Mouse (Mus musculus) neural tube, embryonic 14.5 days (tissue): ENCODE measurements at regions not wholly inside any gene's neighbourhood (a gene's known extent, or its start where the extent isn't known, plus 50 kb on each side); places are given as distances from the start of the nearest gene placed in this dataset.

ENCODE experiments used
- ATAC-seq: fragments of 200-750 bp; cut with Nextera tagmentation; 2 replicates; pipeline ENCODE4 v1.8.0; 2017; ENCODE audit warnings: low read depth, mild to moderate bottlenecking, moderate TSS enrichment, moderate library complexity
- H3K27ac ChIP-seq: fragments of 300-500 bp; sonication (generic); 2 replicates; pipeline ENCODE4 v1.5.1; 2014; ENCODE audit warnings: low read depth, mild to moderate bottlenecking, control low read depth, low read length, moderate library complexity, mixed read lengths
- H3K27me3 ChIP-seq: fragments of 300-500 bp; sonication (generic); 2 replicates; pipeline ENCODE4 v1.6.1; 2014; ENCODE audit warnings: low read length; ENCODE audit not compliant: control insufficient read depth, insufficient read depth
- H3K36me3 ChIP-seq: fragments of 300-500 bp; sonication (generic); 2 replicates; pipeline ENCODE4 v1.6.1; 2014; ENCODE audit warnings: low read length, mixed read lengths; ENCODE audit not compliant: control insufficient read depth, insufficient read depth
- H3K4me1 ChIP-seq: fragments of 300-500 bp; sonication (generic); 2 replicates; pipeline ENCODE4 v1.6.1; 2014; ENCODE audit warnings: low read length; ENCODE audit not compliant: control insufficient read depth, insufficient read depth
- H3K4me2 ChIP-seq: fragments of 300-500 bp; sonication (generic); 2 replicates; pipeline ENCODE4 v1.6.1; 2014; ENCODE audit warnings: mild to moderate bottlenecking, low read depth, low read length, control low read depth
- H3K4me3 ChIP-seq: fragments of 300-500 bp; sonication (generic); 2 replicates; pipeline ENCODE4 v1.5.1; 2014; ENCODE audit warnings: low read depth, low read length, control low read depth, mixed read lengths
- H3K9ac ChIP-seq: fragments of 300-500 bp; sonication (generic); replicated peaks from 2 replicates; pipeline ENCODE4 v1.6.1; 2014; ENCODE audit warnings: low read depth, mild to moderate bottlenecking, control low read depth, low read length, mixed read lengths
- H3K9me3 ChIP-seq: fragments of 300-500 bp; sonication (generic); 2 replicates; pipeline ENCODE4 v1.6.1; 2016; ENCODE audit warnings: low read length; ENCODE audit not compliant: control insufficient read depth
- WGBS: fragments of 180-500 bp; shearing (Covaris S2); extraction: QIAGEN DNeasy Blood & Tissue Kit; methylation state at CpG from one replicate; pipeline ENCODE4 v1.1.7; 2014; 5-methylcytosine and 5-hydroxymethylcytosine counted together

GRCm38 (mm10) chr2:170204768-170205514, 57.0 kb upstream of the Zfp217 start:
- Histone ChIP-seq H3K9me3 (no peaks in the 10 kb centered on the region), H3K9ac (no peak overlapping the region), H3K27me3 (no peaks in the 10 kb centered on the region), H3K27ac (no peak overlapping the region), H3K4me2 (peak overlapping the region; percentile 52), H3K36me3 (no peaks in the 10 kb centered on the region), H3K4me1 (no peaks in the 10 kb centered on the region), H3K4me3 (peak overlapping the region; percentile 17; the same call in 1 of the 2 replicates)
- ATAC-seq = no peak
- WGBS = 36% methylated on average over 10 of the region's 10 CpGs

GRCm38 (mm10) chr2:170203496-170203895, 55.6 kb upstream of the Zfp217 start:
- Histone ChIP-seq H3K36me3 (no peaks in the 10 kb centered on the region), H3K4me1 (no peaks in the 10 kb centered on the region), H3K9ac (no peak overlapping the region), H3K4me3 (no peak overlapping the region), H3K4me2 (no peak overlapping the region), H3K27me3 (no peaks in the 10 kb centered on the region), H3K27ac (no peak overlapping the region), H3K9me3 (no peaks in the 10 kb centered on the region)
- 94% methylated on average over 5 of the region's 5 CpGs for WGBS
- ATAC-seq = no peak

- H3K4me3 ChIP-seq = no peak overlapping the region
- no peak overlapping the region for H3K9ac ChIP-seq
- 66% methylated on average over 10 of the region's 10 CpGs for WGBS
- H3K27ac ChIP-seq = no peak overlapping the region
- no peak for ATAC-seq
- no peaks in the 10 kb centered on the region for H3K27me3 ChIP-seq
- no peak overlapping the region for H3K4me2 ChIP-seq
- no peaks in the 10 kb centered on the region for H3K9me3 ChIP-seq
- H3K36me3 ChIP-seq = no peaks in the 10 kb centered on the region
- H3K4me1 ChIP-seq = no peaks in the 10 kb centered on the region
Observed at GRCm38 (mm10) chr2:170201816-170202371, 54.0 kb upstream of the Zfp217 start.
